Mouse (Mus musculus): ENCODE data around the gene Ankrd35.
"Not testable (repeated sequence)": the region's sequence is repeated elsewhere in the genome, so short reads cannot be mapped to it uniquely, and the experiment has no call there.

Gene Ankrd35

DNA sequence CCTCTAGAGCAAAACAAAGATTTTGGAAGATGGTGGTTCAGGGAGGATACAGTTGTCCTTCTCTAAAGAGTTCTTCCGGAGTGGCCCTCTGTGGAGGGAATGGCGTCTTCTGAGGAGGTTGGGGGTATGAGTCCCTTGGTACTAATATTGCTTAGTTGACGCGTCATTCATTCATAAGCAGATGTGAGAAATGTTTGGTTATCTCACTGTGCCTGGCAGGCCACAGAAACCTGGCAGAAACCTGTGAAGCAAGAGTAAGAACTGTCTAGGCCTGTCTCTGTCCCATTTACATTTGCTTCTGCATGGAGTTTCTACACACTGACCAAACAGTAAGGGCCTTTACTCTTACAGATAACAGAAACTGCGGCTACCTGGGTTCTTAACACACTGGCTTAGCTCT lies 1.6 kb downstream of the Ankrd35 start:
- no peak for DNase-seq (ENCODE audit: extremely low read depth, insufficient read length, low spot score)

- no peak for DNase-seq (ENCODE audit: extremely low read depth, insufficient read length, low spot score)
Observed at GRCm38 (mm10) chr3:96673514-96673913, 3.6 kb downstream of the Ankrd35 start.

DNA sequence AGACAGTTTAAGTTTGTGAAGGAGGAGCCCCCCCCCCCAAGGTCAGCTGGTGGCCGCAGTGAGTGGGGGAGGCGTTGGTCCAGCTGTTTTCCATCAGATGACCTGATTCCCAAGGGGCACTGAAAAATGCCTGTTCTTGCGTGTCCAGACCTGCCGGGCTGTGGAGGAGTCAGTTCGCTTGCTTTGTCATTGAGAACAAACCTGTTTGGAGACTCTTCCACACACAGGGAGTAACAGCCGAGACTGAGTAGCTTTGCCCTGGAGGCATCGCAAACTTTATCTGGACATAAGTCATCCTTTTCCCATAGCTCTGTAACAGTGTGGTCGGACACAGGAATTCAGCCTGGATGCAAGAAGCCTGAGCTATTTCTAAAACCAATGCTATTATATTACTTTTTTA lies 4.5 kb downstream of the Ankrd35 start:
- DNase-seq (ENCODE audit: extremely low read depth, insufficient read length, low spot score) = no peak

DNA sequence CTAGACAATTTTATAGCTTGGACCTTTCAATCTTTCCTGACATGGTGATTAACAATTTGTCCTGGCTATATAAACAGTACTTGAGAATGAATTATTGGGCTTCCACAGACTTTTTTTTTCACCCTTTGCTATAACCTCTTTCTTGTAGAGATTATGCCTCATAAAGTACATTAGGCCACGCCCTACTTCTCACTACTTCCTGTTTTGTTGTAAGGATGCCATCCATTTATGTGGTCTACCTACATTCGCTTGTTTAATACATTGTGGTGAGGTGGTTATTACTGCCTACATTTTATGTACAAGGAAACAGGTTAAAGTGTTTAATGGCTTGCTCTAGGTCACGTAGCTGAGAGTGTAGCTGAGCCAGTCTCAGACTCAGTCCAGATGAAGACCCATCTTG lies 5.2 kb downstream of the Ankrd35 start:
- DNase-seq (ENCODE audit: extremely low read depth, insufficient read length, low spot score) = no peak

DNA sequence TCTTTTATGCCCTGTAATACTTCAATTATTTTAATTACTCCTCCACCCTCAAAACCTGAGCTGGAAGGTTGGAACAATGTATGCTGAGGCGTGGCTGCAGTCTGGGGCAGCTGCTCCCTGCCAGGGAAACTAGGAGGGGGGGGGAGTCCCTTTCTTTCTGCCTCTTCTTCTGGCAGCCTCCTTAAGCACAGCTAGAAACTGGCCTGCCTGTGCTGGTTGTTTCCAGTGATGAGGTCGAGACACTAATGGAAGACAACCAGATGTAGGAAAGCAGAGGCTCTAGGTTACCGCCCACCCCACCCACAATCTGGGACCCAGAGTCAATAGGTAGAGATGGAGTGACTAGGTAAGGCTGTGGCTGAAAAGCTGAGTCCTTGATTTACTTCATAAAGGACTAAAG lies 5.8 kb downstream of the Ankrd35 start:
- no peak for DNase-seq (ENCODE audit: extremely low read depth, insufficient read length, low spot score)

DNA sequence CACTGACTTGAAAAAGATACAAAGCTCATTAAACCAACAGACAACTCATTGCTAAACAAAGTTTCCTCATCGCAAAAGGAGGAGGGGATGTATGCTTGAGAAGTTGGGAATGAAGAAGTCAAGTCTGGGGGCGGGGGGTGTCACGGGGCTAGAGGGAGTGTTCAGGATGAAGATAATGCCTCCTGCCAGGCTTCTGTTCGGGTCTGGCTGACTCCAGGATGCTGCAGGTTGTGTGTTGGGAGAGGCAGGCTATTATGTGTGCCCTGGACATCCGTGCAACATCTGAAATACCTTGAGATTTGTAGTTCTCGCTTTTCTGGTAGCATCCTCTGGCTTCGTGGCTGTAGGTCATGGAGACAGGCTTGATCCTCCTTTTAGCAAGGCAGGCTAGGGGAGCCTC lies 8.5 kb downstream of the Ankrd35 start:
- DNase-seq (ENCODE audit: extremely low read depth, insufficient read length, low spot score) = no peak

- DNase-seq (ENCODE audit: extremely low read depth, insufficient read length, low spot score) = peak; percentile 52
Observed at GRCm38 (mm10) chr3:96679159-96679674, 9.3 kb downstream of the Ankrd35 start.

DNA sequence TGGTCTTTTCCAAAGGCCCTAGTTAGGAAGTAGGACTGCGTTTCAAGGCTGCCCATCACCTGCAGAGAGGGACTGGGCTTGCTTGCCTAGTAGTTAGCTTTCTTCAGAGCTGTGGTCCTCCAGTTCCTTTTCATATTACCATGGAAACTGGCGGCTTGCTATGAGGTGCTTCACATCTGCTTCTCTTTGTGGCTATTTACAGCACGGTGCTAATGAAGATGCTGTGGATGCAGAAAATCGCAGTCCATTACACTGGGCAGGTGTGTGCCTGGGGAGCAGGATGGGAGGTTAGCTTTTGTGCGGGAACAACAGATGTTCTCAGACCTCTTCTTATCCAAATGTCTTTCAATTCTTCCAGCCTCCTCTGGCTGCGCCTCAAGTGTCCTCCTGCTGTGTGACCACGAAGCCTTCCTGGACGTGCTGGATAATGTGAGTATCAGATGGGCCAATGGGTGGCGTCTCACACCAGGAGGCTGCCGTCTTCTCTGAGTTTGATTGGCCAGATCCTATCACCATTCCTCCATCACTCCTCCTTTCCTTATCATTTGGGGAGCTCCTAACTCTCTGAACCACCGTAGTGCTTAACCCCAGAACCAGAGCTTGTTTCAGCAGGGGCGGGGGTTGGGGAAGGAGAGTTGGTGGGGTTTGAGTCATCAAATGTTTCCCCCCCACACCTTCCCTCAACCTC lies 10.5 kb downstream of the Ankrd35 start:
- no peak for DNase-seq (ENCODE audit: extremely low read depth, insufficient read length, low spot score)

- DNase-seq (ENCODE audit: extremely low read depth, insufficient read length, low spot score) = no peak
Observed at GRCm38 (mm10) chr3:96683496-96683895, 13.6 kb downstream of the Ankrd35 start.

DNA sequence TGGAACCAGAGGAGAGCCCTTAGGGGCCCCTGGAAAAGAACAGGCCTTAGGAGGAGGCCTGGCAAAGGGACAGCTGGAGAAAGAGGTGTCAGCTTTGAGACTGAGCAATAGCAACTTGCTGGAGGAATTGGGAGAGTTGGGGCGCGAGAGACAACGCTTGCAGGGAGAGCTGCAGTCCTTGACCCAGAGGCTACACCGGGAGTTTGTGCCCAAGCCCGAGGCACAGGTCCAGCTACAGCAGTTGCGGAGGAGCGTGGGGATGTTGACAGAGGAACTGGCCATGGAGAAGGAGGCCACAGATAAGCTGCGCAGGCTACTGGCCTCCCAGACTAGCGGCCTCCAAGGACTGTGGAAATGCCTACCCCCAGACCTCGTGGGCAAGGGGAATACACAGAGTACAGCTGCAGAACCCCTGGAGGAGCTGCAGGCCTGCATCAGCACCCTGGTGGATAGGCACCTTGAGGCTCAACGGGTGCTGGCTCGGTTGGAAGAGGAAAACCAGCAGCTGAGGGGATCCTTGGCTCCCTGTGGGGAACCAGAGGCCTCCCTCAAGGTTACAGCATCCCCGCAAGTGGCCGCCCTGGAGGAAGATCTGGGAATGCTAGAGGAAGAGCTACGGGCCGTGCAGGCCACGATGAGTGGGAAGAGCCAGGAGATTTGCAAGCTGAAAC lies 14.4 kb downstream of the Ankrd35 start:
- no peak for DNase-seq (ENCODE audit: extremely low read depth, insufficient read length, low spot score)

GRCm38 (mm10) chr3:96684822-96685156 lies 14.9 kb downstream of the Ankrd35 start:
- no peak for DNase-seq (ENCODE audit: extremely low read depth, insufficient read length, low spot score)

DNA sequence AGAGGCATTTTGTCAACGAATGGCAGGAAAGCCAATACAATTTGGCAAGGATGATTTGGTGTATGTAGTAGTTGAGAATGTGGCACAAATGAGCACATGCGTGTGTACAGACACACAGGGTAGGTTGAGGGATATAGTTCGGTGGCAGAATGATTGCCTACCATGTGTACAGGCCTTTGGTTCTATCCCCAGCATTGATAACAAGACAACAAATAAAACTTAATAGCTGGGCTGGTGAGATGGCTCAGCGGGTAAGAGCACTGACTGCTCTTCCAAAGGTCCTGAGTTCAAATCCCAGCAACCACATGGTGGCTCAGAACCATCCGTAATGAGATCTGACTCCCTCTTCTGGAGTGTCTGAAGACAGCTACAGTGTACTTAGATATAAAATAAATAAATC lies 16.1 kb downstream of the Ankrd35 start:
- DNase-seq (ENCODE audit: extremely low read depth, insufficient read length, low spot score) = not testable (repeated sequence)

GRCm38 (mm10) chr3:96688854-96689253 lies 18.9 kb downstream of the Ankrd35 start:
- DNase-seq (ENCODE audit: extremely low read depth, insufficient read length, low spot score) = no peak

DNA sequence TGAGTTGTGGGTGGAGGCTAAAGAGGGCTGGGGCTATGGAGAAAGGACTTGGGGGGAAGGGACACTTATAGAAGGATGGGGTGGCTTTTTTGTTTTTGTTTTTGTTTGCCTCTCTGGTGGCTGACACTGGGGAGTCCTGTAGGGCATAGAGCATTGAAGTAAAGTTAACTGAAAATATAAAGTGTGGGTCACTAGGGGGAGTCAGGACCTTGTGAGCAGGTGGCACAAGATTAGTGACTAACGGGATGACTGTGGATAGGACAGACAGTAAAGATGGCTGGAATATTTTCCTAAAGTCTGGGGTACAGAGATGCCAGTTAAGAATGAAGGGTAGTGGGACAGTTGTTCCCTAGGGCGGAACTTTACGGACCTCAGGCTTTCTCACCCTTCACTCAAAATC lies 20.4 kb downstream of the Ankrd35 start:
- DNase-seq (ENCODE audit: extremely low read depth, insufficient read length, low spot score) = no peak

DNA sequence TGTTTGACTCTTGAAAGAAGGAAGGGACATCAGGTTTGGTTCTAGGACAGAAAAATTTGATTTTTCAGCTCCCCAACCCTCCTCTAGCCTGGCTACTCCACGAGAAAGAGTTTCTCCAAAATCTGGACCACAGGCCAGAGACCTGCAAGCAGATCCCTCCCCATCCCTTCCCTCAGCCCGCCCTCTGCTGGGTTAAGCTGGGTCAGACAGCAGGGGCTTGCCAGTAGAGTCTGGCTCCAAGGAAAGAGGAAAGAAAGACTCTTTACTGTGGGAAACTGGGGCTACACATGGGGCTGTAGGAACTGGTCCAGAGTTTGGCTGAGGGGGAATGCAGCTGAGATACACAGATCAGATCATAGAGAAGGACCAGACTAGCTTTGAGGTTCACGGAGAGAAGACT lies 22.6 kb downstream of the Ankrd35 start:
- DNase-seq (ENCODE audit: extremely low read depth, insufficient read length, low spot score) = no peak

- DNase-seq (ENCODE audit: extremely low read depth, insufficient read length, low spot score) = no peak
Observed at GRCm38 (mm10) chr3:96693579-96693978, 23.6 kb downstream of the Ankrd35 start.

DNA sequence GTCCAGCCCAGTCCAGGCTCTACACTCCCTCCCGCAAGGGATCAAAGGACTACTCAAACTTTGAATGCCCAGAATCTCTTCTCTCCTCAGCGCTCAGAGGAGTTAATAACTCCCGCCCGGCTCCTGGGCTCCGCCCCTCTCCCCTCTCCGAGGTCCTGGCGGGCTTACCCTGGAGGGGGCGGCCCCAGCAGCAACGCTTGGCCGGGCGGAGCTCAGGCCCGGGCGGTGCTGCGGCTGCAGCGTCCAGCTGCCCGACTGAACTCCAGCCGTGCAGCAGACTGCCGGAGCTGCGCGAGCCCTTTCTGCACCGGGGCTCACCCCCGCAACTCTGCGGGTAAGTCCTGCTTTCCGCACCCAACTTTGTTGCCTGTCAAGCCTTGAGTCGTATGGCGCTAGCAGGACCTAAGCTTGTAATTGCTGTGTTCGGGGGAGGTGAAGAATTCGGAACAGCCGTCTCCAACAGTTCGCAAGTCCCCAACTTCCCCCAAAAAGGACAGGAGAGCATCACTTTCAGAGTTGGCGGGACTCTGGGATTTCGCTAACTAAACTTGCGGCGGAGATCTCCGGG lies 26.4 kb downstream of the Ankrd35 start, which contains the start of gene Pias3:
Pias3 (plus strand) TSS at position 187 of the 568 bp plus-strand sequence.
- peak; percentile 93 for DNase-seq (ENCODE audit: extremely low read depth, insufficient read length, low spot score)

DNA sequence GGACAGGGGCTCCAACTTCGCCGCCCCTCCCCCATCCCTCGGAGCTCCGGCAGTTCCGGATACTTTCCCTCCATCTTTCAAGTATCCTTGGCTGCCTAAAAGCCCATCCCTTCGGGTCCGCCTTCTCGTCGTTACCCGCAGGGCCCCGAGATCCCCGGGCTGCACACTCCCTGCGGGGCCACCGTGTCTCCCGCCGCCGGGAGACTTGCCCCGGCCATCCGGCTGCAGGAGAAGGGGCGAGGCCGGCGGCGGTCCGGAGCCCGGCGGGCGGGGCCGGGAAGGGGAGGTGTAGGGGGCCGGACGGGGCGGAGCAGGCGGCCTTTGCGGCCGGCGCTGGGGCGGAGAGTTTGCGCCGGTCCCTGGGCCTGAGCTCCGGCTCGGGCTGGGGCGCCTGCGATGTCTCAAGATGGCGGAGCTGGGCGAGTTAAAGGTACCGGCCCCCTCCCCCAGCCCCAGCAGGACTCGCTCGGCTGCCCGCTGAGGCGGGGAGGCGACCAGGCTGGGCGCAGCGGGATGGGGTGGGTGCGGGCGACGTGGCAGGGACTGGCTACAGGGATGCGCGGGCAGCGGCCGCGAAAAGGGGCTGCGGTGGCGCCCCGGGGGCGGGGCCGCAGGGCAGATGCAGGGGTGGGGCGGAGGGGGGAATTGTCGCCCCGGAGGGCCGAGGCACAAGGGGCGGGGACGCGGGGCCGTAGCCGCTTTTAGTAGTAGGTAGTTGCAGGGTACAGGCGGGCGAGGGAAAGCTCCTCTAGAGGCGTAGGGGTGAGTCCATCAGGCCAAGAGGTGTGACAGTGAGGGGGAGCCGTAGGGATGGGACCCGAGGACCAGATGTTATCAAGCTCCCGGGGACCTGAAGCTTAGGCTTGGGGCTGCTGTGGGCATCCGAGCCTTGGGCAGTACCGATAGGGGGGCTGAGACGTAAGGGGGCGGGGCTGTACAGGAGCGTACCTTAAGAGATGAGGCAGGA lies 27.1 kb downstream of the Ankrd35 start:
- DNase-seq (ENCODE audit: extremely low read depth, insufficient read length, low spot score) = peak; percentile 93

- no peak for DNase-seq (ENCODE audit: extremely low read depth, insufficient read length, low spot score)
Observed at GRCm38 (mm10) chr3:96698993-96699690, 29.2 kb downstream of the Ankrd35 start.

- DNase-seq (ENCODE audit: extremely low read depth, insufficient read length, low spot score) = no peak
Observed at GRCm38 (mm10) chr3:96700376-96700775, 30.4 kb downstream of the Ankrd35 start.

Data from 3134 (cell line).